Mouse (Mus musculus) spleen, adult 12 weeks (tissue): ENCODE results near the gene Parp1.
A peak's percentile ranks its signal among the peaks of the same experiment; 100 is the strongest.

Experiments used
- DNase-seq: peaks from one replicate; pipeline ENCODE4 v3.0.0; 2022; ENCODE audit warnings: low spot score

Parp1 gene

GRCm38 (mm10) chr1:180639416-180640401, 71.0 kb downstream of the Parp1 start:
- DNase-seq: no peak

- DNase-seq: peak; percentile 31
These were observed 71.9 kb downstream of the Parp1 start for GRCm38 (mm10) chr1:180640605-180641125.

- peak; percentile 91 for DNase-seq
These were observed 72.4 kb downstream of the Parp1 start, which contains the start of gene Lin9 for GRCm38 (mm10) chr1:180641137-180641517. Gene Lin9 (plus strand): TSS chr1:180641150.

- no peak for DNase-seq
These were observed 72.9 kb downstream of the Parp1 start for GRCm38 (mm10) chr1:180641518-180642227.

GRCm38 (mm10) chr1:180642228-180642564, 73.5 kb downstream of the Parp1 start:
- peak; percentile 3 for DNase-seq
